Mouse (Mus musculus): ENCODE results near the gene Clstn2.

Gene Clstn2

DNA sequence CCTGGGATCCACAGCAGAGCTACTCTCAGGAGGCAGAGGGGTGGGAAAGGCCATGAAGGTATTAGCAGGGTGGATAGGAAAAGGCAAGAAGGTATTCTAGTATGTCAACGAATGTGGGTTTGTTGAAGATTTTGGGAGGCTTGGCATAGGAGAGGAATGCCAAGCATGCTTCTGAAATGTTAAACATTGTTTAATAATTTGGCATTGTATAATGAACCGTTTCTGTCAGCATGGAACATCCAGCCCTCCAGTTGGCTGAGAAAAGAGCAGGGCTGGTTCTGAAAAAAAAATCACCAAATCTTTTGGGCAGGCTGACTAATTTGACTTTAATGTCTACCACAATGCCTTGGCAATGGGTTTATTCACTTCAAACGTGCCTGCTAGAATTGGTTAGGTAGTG lies 355.9 kb downstream of the Clstn2 start:
- no peak for DNase-seq

DNA sequence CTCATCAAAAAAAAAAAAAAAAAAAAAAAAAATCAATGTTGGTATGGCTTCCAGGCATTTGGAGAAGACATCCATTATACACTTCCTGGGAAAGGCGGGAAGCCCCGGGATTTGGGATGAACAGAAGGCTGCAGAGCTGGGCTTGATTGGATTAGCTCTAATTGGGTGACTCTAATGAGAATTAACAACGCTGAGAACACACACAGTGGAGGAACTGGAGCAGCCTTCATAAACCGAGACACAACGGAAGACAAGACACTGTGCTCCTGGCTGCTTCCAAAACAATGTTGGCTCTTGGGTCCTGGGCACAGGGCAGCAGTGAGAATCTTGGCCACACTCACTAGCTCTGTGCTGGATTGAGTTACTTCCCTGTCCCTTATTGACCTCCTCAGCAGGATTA lies 360.3 kb downstream of the Clstn2 start:
- no peak for DNase-seq

DNA sequence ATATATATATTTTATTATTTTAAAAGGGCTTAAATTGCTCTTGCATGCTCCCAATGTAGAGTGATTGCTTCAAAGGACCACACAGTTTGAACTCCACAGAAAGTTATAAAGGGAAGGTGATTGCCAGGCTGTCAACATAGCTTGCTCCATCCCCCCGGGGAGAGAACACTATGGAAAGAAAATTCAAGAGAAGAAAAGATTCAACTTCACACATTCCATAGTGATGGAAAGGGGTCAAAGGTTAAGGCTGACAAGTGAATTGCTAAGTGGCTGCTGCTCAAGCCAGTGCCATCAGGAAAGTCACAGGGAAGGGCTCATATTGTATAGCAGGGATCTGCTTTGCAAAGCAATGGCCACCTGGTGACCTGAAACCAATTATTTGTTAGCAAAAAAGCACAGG lies 360.8 kb downstream of the Clstn2 start:
- DNase-seq: no peak

DNA sequence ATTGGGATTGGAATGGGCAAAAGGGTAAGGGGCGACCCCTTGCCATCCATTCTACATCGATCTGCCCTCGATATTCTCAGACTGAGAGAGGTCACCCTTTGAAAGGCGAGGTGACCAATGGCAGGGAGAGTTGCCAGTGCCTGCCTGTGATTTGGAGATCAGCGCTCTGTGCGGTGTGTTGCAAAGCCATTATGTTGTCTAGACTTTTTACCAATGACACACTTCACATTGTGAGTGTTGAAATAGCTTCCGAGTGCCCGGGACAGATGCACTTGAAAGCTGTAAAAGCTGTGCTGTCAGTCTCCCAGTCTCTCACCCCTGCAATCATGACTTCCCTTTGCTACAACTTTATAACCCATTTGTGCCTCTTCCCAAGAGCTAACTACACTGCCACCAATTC lies 362.3 kb downstream of the Clstn2 start:
- DNase-seq: no peak

DNA sequence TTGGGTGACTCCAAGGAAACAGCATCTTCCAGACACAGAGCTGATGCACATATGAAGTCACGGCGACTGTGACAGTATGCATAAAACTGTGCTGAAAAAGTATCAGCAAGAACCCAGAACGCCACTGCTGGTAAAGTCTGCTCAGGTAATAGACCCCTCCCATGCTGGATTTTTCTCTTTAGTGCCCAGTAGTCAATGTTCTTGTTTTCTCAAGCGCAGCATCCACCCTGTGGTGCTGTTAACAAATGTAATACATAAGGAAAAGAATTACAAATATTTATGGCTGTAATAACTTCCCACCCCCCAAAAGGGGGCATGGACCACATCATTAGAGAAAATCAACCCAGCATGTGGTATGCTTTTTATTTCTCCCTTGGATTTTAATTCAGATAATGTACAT lies 372.0 kb downstream of the Clstn2 start:
- DNase-seq: no peak

DNA sequence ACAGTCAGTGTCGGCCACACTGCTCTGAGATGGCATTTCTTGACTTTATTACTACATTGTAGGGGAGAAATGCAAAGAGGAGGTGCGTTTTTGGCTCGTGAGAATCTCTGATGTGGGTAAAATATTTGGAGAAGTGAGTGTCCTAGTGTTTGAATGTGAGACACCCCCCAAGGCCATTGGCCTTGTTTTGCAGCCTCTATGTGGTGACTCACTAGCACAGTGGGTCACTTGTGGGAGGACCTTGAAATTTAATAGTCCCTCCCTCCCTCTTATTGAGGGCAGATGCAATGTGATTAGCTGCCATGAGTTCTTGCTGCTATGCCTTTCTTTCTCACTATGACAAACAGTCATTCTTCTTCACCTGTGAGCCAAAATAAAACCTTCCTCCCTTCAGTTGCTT lies 374.2 kb downstream of the Clstn2 start:
- DNase-seq: no peak

DNA sequence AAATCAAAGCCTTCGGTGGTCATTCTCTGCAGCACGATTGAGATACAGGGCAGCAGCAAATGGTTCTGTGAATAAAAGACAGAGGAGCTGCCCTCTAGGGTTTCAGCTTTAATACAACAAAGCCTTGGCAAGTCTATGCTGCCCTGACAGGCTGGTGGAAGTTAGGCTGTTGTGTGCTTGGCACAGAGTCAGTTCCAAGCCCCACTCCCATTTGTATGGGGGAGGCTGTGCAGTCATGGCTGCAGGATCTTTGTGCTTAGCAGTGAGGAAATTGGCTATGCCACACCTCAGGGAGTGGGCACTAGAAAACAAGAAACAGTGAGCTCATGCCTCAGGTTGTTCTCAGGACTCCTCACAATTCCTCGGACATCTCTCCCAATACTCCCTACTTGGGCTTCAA lies 384.6 kb downstream of the Clstn2 start:
- DNase-seq: no peak

DNA sequence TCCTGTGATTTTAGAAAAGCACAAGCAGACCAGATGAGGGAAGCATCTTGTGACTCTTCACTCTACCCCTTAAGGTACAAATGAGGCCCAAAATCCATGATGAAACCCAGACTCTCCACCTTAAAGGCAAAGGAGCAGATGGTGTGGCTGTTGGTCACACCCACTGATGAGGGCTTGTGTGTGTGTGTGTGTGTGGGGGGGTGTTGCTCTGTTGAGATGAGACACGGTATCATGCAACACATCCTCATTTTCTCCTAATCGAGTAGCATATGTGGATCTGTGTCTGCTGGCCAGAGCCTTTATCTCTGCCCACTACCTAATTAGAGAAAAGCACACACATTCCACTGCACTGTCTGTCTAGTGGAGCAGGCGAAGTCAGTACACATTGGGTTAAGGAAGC lies 387.2 kb downstream of the Clstn2 start:
- no peak for DNase-seq

DNA sequence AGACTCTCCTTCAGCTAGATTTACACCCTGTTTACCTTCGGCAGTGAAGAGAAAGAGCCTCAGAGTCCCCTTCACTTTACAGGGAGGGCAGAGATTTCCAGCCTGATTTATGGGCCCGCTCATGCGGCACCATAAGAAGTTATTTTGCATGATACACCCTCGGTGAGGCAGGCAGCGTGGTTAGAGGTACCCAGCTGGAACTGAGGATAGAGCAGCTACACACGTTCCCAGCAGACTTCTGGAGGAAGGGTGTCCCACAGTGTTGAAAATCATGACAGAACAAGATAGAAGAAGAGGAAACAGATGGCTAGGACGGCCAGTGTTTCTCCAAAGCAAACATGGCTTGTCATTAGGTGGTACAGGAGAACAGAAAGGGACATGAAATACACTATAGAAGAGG lies 390.6 kb downstream of the Clstn2 start:
- DNase-seq: no peak

DNA sequence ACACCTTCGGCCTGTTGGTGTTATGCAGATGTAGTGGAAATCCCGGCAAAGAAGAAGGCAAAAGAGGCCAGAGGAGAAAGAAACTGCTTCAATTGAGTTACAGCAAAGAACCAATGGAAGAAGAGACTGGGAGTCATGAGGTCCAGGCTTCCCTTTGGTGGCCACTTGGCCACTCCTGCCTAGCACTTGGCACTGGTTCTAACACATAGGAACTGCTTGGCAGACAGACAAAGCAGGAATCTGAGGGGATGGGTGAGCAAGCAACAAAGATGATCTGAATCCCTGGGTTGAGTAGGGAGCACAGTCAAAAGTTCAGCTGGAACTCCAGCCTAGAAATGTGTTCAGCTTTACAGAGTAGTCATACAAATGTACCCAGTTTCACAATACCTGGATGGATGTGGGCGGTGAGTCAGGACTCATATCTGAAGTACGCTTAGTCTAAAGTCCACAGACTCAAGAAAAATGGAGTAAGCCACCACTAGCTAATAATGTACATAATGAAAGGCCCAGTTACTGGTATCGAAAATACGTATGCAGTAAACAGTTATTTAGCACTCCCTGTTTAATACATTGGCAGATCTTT lies 392.9 kb downstream of the Clstn2 start:
- DNase-seq: no peak

DNA sequence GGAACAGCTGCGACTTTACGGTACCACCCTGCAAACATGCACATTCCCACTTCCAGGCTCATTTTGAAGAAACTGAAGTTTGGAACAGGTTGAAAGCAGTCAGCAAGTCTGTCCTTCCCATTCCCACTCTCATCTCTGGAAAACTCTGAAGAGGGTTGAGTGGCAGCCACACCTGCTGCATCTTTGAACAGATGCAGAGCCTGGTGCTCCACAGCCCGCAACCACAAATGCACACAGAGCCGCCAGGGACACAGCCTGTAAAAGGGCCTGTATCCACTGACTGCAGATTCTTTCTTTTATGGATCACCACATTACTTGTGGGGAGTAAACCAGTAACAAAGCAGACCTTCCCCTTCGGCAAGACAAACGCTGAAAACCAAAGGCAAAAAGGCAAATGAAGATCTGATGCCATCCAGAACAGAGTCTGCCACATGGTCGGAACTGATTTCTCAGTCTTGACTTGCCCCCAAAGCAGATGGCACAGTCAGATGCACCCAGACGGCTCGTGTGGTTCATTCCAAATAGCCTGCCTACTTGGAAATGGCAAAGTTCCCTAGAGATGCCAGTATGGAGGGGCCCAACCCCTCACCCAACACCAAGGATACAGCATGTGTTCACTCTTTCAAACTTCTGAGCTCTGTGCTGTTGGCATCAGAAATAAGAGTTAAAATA lies 394.2 kb downstream of the Clstn2 start:
- DNase-seq: no peak

DNA sequence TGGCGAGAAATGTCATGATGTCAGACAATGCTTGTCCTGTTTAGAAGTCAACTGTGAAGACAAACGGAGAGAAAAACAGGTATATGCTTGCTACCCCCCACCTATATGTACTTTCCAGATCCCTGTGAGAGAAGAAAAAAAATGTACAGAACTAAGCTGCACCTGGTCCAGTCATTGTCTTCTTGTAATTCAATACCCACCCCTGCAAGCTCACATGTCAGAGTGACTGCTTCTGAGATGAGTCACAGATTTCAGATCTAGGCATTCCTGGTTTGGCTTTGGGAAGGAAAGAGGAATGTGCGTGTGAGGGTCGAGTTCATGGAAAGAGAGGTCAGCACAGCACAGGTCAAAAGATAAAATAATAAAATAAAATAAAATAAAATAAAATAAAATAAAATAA lies 397.6 kb downstream of the Clstn2 start:
- no peak for DNase-seq

DNA sequence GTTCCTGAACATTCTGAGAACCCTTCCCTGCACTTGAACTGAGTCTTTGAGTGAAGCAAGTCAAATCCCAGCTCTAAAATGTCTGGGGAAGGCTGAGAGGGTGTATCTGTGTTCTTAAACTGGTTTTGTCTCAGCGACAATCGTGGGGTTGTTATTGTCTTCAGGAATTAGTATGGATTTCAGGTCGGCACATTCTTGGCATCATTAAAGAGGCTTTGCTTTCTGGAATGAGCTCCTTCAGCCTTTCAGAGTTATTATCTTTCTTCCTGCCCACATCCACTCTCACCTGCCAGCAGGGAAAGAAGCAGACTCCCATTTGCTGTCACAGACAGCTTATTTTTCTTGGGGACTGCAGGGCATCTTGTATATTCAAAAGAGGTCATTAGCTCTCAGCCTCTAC lies 398.1 kb downstream of the Clstn2 start:
- no peak for DNase-seq

DNA sequence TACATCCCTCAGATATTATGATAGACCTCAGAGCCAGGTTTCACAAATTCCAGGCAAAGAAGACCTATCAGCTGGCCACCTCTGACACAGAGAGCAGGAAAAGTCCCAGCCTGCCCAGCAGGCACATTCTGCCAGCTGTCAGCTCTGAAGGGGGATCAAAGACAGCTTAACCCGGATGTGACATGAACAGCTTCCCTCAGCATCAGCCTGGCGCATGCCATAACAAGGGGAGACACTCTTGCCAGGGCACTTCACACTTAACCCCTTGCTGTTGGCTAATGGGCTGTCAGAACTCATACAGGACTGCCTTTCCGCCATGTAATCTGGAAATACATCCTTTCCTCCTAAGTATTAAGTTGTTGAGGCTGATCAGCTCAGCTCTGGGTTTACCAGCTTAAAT lies 403.8 kb downstream of the Clstn2 start:
- no peak for DNase-seq

DNA sequence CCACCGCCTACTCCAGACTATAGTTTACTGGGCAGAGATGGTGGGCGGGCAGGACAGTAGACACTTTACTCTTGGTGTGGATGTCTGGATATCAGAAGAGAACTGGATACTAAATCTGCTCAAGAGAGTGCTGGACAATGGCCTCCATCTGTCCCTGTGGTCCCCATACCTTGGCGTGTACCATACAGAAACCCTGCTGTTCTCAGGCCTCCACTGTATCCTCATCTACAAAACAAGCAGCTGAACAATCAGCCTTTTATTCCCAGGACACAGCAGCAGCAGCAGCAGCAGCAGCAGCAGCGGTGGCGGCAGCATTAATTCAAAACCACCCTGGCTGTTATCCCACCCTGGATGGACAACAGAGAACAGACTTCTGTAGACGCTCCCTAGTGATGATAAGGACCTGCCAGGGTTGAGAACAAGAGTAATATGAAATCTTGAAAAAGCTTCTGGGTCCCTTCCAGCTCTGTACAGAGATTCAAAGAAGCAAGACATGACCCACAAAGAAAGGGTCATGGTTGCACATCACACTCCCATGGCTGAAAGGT lies 404.5 kb downstream of the Clstn2 start:
- no peak for DNase-seq

DNA sequence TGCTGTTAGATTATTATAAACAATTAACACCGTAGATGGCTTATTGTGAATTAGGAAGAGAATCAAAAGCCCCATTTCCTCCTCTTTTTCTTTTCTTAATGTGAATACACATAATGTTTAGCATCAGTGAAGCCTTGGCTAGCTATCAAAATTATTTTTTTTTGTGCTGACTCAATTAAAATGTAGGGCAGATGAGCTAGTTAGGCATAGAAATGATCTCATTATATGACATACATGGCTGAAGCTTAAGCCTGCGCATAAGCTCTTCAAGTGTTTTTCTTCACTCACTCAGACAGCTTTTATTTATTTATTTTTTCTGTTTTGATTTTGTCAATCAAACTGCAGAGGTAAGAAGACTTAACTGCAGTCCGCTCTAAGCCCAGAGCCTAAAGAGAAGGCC lies 405.1 kb downstream of the Clstn2 start:
- DNase-seq: no peak

DNA sequence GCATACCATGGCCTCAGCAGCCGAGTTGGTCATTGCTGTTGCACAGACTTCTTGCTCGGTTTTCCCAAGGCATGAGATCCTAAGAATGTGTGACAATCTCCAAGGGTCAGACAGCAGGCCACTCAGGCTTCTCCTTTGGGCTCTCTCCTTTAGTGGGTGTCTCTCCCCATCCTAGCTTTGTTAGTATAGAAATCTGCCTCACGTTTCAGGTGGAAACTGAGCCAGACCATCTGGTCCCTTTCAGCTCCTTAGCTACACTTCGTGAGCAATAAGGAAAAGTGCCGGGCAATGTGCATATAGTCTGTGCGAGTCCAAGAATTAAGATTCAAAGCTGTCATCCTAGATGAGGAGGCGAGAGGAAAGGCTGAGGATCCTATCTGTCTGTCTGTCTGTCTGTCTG lies 422.4 kb downstream of the Clstn2 start:
- no peak for DNase-seq

DNA sequence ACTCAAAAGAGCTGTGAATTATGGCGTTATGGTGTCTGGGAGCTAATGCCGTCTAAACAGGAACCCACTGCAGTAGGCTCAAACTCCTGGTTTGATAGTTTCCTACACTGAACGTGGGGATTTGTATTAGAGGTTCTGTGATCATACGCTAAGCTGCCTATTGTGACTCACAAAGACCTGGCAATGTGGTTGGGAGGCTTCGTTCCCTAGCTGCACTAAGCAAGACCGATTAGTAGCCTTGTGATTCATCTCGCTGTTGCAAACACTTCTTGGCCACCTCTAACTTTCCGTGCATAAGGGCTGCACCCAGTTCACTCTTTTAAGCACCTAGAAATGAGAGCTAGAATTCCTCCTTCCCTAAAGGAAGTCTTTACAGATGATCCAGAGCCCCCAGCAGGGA lies 429.3 kb downstream of the Clstn2 start:
- DNase-seq: no peak

DNA sequence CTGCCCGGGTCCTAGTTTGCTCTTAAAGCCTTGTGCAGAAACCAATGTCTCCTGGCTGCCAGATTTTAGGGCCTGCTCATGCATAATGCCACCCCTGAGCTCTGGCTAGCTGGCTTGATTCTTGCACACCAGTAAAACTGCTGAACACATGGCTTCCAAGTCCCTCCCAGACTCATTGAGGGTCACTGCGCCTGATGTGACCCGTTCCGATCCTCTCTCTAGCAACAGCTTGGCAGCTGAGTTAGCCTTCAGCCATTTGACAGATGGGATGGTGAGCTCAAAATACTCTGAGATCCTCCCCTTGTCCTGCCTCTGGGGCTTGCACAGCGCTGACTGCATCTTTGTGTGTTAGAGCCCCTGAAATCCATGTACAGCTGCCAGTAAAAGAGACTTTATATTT lies 430.5 kb downstream of the Clstn2 start:
- no peak for DNase-seq

DNA sequence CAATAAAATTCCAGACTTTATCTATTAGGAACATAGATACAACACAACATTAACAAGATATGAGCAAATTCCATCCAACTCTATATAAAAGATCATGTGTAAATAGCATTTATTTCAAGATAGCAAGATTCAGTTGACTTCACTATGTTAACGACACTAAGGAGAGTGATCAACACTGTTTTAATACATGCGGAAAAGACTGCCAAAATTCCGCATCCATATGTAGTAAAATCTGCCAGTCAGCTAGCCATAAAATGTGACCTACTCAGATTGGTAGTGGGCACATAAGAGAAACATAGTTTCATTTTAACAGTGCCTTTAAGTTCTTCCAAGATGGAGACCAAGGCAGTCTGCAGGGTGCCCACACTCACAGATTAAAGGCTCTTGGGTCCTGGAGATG lies 434.0 kb downstream of the Clstn2 start:
- DNase-seq: no peak

DNA sequence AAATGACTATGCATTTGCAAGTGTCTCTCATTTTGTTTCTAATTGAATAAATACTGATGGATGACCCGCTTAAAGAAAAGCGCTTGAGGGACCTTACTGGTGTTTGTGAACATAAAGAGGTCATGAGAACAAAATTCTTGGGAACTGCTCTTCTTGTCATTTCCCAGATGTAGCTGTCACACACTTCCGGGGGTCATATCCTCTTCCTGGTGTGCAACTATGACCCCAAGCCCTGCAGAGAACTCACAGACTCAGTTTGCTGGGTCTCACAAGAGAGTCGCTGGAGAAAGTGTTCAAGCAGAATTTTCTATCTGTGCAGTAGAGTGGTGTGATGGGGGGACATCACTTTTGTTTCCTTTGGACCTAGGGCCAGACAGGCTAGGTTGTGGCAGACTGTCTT lies 442.3 kb downstream of the Clstn2 start:
- DNase-seq: no peak

DNA sequence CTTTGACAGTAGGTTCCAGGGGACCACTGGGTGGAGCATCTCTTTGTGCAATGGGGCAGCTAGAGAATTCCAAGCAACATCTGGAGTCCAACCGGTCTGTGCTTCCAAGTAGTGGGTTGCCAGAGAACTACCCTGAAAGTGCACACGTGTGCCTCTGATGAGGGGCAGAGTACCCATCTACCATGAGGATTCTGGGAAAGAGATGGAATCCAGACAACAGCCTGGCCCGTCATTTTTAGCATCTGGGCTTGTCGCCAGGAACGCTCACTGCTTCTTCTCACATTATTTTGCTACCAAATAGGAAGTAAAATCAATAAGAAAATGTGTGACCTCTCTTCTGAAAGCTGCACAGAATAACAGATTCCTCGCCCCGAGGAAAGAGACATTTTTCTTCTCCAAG lies 462.1 kb downstream of the Clstn2 start:
- DNase-seq: no peak

DNA sequence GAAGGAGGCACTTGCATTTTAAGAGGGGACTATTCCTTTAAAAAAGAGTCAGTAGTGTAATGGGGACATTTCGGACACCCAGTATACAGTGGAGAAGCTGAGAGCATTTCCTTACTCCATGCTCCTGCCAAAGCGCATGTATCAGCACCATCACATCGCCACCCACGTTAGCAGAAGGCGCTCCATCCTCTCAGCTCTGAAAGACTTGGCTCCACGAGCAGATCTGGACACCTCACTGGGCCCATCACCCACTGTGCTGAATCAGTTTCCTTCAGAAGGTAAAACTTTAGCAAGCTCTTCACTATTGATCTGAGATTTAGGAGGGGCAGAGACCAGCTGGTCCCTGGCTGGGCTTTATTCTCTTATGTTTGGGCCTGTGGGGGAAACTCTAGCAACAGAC lies 469.9 kb downstream of the Clstn2 start:
- DNase-seq: no peak

DNA sequence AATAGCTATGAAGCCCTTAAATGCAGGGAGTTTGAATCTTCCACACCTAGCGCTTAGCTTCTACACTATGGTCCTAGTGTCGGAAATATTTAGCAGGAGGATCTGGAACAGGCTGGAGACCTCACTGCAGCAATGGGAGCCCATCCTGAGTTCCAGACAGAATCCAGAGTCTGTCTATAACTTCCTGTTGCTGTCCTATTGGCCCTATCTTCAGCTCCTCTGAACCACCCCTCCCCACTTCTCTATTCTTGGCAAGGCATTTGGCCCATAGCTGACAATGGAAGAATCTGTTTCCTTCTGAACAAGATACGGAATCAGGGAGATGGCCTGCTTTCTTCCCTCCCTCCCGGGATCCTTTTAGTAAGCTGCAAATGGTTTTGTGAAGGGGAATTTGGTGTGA lies 488.6 kb downstream of the Clstn2 start:
- no peak for DNase-seq

DNA sequence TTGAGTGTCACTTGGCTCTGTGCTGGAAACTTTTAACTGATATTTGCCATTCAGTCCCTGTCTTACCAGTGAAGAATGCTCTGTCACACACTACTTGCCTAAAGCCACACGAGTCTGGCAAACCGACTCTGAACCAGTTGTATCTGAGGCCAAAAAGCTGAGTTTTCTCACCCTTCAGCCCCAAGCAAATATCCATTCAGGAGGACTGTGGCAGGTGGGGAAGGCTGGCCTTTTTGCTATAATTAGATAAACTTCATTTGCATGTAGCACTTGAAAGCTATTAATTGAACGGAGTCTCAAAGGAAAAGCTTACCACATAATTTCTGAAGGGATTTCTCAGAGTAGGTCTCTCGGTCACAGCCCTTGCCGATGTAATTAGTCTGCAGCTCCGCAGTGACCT lies 491.6 kb downstream of the Clstn2 start:
- DNase-seq: no peak
